Mouse (Mus musculus): Measurements from ENCODE around the gene Jmjd7. TPM values are rescaled to one million over a fixed set of nuclear protein-coding genes. Genes with fewer than 3 reads are reported as not detected.

The Jmjd7 gene
- polyA plus RNA-seq, 1 experiment from 2014 or later, result 19.9 TPM

- TF ChIP-seq CTCF (IDR thresholded peaks at IDR 0.05; ENCODE audit: low read depth), result no peak
- no peak overlapping the region for H3K27ac ChIP-seq (ENCODE audit: low read depth)
- H3K4me1 ChIP-seq (ENCODE audit: insufficient read depth), result no peaks in the 10 kb centered on the region
- H3K4me3 ChIP-seq (ENCODE audit: low read depth, low read length), result no peak overlapping the region
- peaks cover 5% of the 10 kb centered on the region for H3K36me3 ChIP-seq (ENCODE audit: insufficient read depth)
- H3K4me2 ChIP-seq, result no peak overlapping the region
- no peaks in the 10 kb centered on the region for H3K27me3 ChIP-seq (ENCODE audit: insufficient read depth, low read length)
- 51% methylated on average over 14 of the region's 14 CpGs for WGBS
- H3K9ac ChIP-seq, result no peak overlapping the region
- peak; percentile 25 for DNase-seq
- ATAC-seq (ENCODE audit: insufficient read depth), result no peak
- H3K9me3 ChIP-seq (ENCODE audit: low read depth, low read length), result no peaks in the 10 kb centered on the region
Observed at GRCm38 (mm10) chr2:120046486-120047310, 19.4 kb downstream of the Jmjd7 start.

GRCm38 (mm10) chr2:120048173-120048572, 20.9 kb downstream of the Jmjd7 start:
- Histone ChIP-seq H3K4me2 (no peak overlapping the region), H3K36me3 (ENCODE audit: insufficient read depth) (no peaks in the 10 kb centered on the region), H3K9ac (no peak overlapping the region), H3K4me1 (ENCODE audit: insufficient read depth) (no peaks in the 10 kb centered on the region), H3K27ac (ENCODE audit: low read depth) (no peak overlapping the region), H3K9me3 (ENCODE audit: low read depth, low read length) (no peaks in the 10 kb centered on the region), H3K4me3 (ENCODE audit: low read depth, low read length) (no peak overlapping the region), H3K27me3 (ENCODE audit: insufficient read depth, low read length) (no peaks in the 10 kb centered on the region)
- DNase-seq (no peak), ATAC-seq (ENCODE audit: insufficient read depth) (no peak)
- no peak for TF ChIP-seq CTCF (IDR thresholded peaks at IDR 0.05; ENCODE audit: low read depth)
- 66% methylated on average over 9 of the region's 9 CpGs for WGBS

- Histone ChIP-seq H3K27me3 (ENCODE audit: insufficient read depth, low read length) (no peaks in the 10 kb centered on the region), H3K27ac (ENCODE audit: low read depth) (no peak overlapping the region), H3K36me3 (ENCODE audit: insufficient read depth) (no peaks in the 10 kb centered on the region), H3K4me2 (no peak overlapping the region), H3K4me3 (ENCODE audit: low read depth, low read length) (no peak overlapping the region), H3K9me3 (ENCODE audit: low read depth, low read length) (no peaks in the 10 kb centered on the region), H3K9ac (no peak overlapping the region), H3K4me1 (ENCODE audit: insufficient read depth) (no peaks in the 10 kb centered on the region)
- ATAC-seq (ENCODE audit: insufficient read depth) (no peak), DNase-seq (peak; percentile 61)
- peak; percentile 82 for TF ChIP-seq CTCF (IDR thresholded peaks at IDR 0.05; ENCODE audit: low read depth)
- 50% methylated on average over 10 of the region's 10 CpGs for WGBS
Observed at GRCm38 (mm10) chr2:120049632-120050274, 22.5 kb downstream of the Jmjd7 start.

GRCm38 (mm10) chr2:120051405-120051804, 24.1 kb downstream of the Jmjd7 start:
- 53% methylated on average over 6 of the region's 6 CpGs for WGBS
- ATAC-seq (ENCODE audit: insufficient read depth), result no peak
- H3K4me1 ChIP-seq (ENCODE audit: insufficient read depth), result no peaks in the 10 kb centered on the region
- H3K4me3 ChIP-seq (ENCODE audit: low read depth, low read length), result no peak overlapping the region
- H3K9ac ChIP-seq, result no peak overlapping the region
- H3K4me2 ChIP-seq, result no peak overlapping the region
- no peaks in the 10 kb centered on the region for H3K36me3 ChIP-seq (ENCODE audit: insufficient read depth)
- H3K27ac ChIP-seq (ENCODE audit: low read depth), result no peak overlapping the region
- no peak for TF ChIP-seq CTCF (IDR thresholded peaks at IDR 0.05; ENCODE audit: low read depth)
- DNase-seq, result no peak
- no peaks in the 10 kb centered on the region for H3K27me3 ChIP-seq (ENCODE audit: insufficient read depth, low read length)
- no peaks in the 10 kb centered on the region for H3K9me3 ChIP-seq (ENCODE audit: low read depth, low read length)

- Histone ChIP-seq H3K27ac (ENCODE audit: low read depth) (no peak overlapping the region), H3K4me2 (no peak overlapping the region), H3K4me1 (ENCODE audit: insufficient read depth) (0 out of 2 replicates have a peak, but pooled peaks cover 6% of the 10 kb centered on the region), H3K27me3 (ENCODE audit: insufficient read depth, low read length) (no peaks in the 10 kb centered on the region), H3K9me3 (ENCODE audit: low read depth, low read length) (no peaks in the 10 kb centered on the region), H3K36me3 (ENCODE audit: insufficient read depth) (no peaks in the 10 kb centered on the region), H3K4me3 (ENCODE audit: low read depth, low read length) (no peak overlapping the region), H3K9ac (no peak overlapping the region)
- no peak for DNase-seq
- ATAC-seq (ENCODE audit: insufficient read depth), result no peak
- 83% methylated on average over 12 of the region's 12 CpGs for WGBS
- TF ChIP-seq CTCF (IDR thresholded peaks at IDR 0.05; ENCODE audit: low read depth), result no peak
Observed at GRCm38 (mm10) chr2:120054771-120055552, 27.7 kb downstream of the Jmjd7 start.

- H3K4me3 ChIP-seq (ENCODE audit: low read depth, low read length), result no peak overlapping the region
- H3K9me3 ChIP-seq (ENCODE audit: low read depth, low read length), result no peaks in the 10 kb centered on the region
- H3K4me1 ChIP-seq (ENCODE audit: insufficient read depth), result 0 out of 2 replicates have a peak, but pooled peaks cover 8% of the 10 kb centered on the region
- no peak for TF ChIP-seq CTCF (IDR thresholded peaks at IDR 0.05; ENCODE audit: low read depth)
- ATAC-seq (ENCODE audit: insufficient read depth) (no peak), DNase-seq (no peak)
- no peaks in the 10 kb centered on the region for H3K36me3 ChIP-seq (ENCODE audit: insufficient read depth)
- no peak overlapping the region for H3K9ac ChIP-seq
- H3K27ac ChIP-seq (ENCODE audit: low read depth), result no peak overlapping the region
- H3K27me3 ChIP-seq (ENCODE audit: insufficient read depth, low read length), result no peaks in the 10 kb centered on the region
- WGBS, result 77% methylated on average over 10 of the region's 10 CpGs
- H3K4me2 ChIP-seq, result no peak overlapping the region
Observed at GRCm38 (mm10) chr2:120055923-120056322, 28.6 kb downstream of the Jmjd7 start.

GRCm38 (mm10) chr2:120058818-120059217, 31.5 kb downstream of the Jmjd7 start:
- no peak overlapping the region for H3K9ac ChIP-seq
- H3K27ac ChIP-seq (ENCODE audit: low read depth), result no peak overlapping the region
- TF ChIP-seq CTCF (IDR thresholded peaks at IDR 0.05; ENCODE audit: low read depth), result no peak
- WGBS, result 85% methylated on average over 4 of the region's 4 CpGs
- ATAC-seq (ENCODE audit: insufficient read depth), result no peak
- DNase-seq, result no peak
- H3K36me3 ChIP-seq (ENCODE audit: insufficient read depth), result no peaks in the 10 kb centered on the region
- no peak overlapping the region for H3K4me3 ChIP-seq (ENCODE audit: low read depth, low read length)
- H3K27me3 ChIP-seq (ENCODE audit: insufficient read depth, low read length), result no peaks in the 10 kb centered on the region
- H3K4me1 ChIP-seq (ENCODE audit: insufficient read depth), result 0 out of 2 replicates have a peak, but pooled peaks cover 8% of the 10 kb centered on the region
- no peaks in the 10 kb centered on the region for H3K9me3 ChIP-seq (ENCODE audit: low read depth, low read length)
- H3K4me2 ChIP-seq, result no peak overlapping the region

Data from lung, embryonic 14.5 days (tissue).